Mouse (Mus musculus): ENCODE measurements around the gene Plaur. TPM values are rescaled to one million over a fixed set of nuclear protein-coding genes. Genes with fewer than 3 reads are reported as not detected.
"Not testable (repeated sequence)": the region's sequence is repeated elsewhere in the genome, so short reads cannot be mapped to it uniquely, and the experiment has no call there.

The Plaur gene
- polyA plus RNA-seq, 1 experiment from 2014 or later: 3.5 TPM

DNA sequence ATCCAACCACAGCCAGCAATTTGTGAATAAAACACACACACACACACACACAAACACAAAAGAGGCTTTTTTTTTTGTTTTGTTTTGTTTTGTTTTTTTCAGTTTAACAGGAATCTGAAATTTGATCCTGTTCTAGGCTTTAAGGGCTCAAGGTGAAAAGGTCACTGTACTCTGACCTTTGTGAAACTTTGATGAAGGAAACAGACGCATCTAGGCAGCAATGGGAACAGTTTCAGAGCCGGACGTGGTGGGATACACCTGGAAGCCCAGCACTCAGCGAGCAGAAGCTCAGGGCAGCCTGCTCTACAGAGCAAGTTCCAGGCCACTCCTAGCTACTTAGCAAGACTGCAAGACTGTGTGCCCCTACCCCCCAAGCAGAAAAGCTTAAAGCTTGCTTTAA lies 42.6 kb downstream of the Plaur start:
- Histone ChIP-seq H3K4me1 (peaks cover 44% of the 10 kb centered on the region), H3K36me3 (peaks cover 3% of the 10 kb centered on the region; the same call in 1 of the 2 replicates), H3K27me3 (peaks cover 29% of the 10 kb centered on the region), H3K27ac (no peak overlapping the region), H3K9me3 (no peaks in the 10 kb centered on the region), H3K9ac (no peak overlapping the region), H3K4me2 (replicated peaks) (peak overlapping the region; percentile 36), H3K4me3 (no peak overlapping the region)
- 11% methylated on average over 4 of the region's 4 CpGs for WGBS
- ATAC-seq (ENCODE audit: low FRiP score, low read depth): no peak

- 17% methylated on average over 15 of the region's 15 CpGs for WGBS
- ATAC-seq (ENCODE audit: low FRiP score, low read depth): no peak
- H3K27me3 ChIP-seq: peaks cover 22% of the 10 kb centered on the region
- H3K36me3 ChIP-seq: peaks cover 3% of the 10 kb centered on the region; the same call in 1 of the 2 replicates
- H3K4me3 ChIP-seq: peak overlapping the region; percentile 74
- 0 out of 2 replicates have a peak overlapping the region, but pooled peaks have one; percentile 31 for H3K9ac ChIP-seq
- peaks cover 37% of the 10 kb centered on the region for H3K4me1 ChIP-seq
- no peaks in the 10 kb centered on the region for H3K9me3 ChIP-seq
- peak overlapping the region; percentile 80 for H3K4me2 ChIP-seq (replicated peaks)
- peak overlapping the region; percentile 98; the same call in 1 of the 2 replicates for H3K27ac ChIP-seq
These were observed 43.3 kb downstream of the Plaur start for GRCm38 (mm10) chr7:24505447-24506064.

- peak overlapping the region; percentile 95 for H3K9ac ChIP-seq
- H3K9me3 ChIP-seq: no peaks in the 10 kb centered on the region
- 8% methylated on average over 3 of the region's 3 CpGs for WGBS
- ATAC-seq (ENCODE audit: low FRiP score, low read depth): no peak
- peaks cover 36% of the 10 kb centered on the region for H3K4me1 ChIP-seq
- H3K27me3 ChIP-seq: peaks cover 17% of the 10 kb centered on the region
- peak overlapping the region; percentile 80 for H3K4me2 ChIP-seq (replicated peaks)
- peak overlapping the region; percentile 74 for H3K4me3 ChIP-seq
- H3K27ac ChIP-seq: peak overlapping the region; percentile 98
- H3K36me3 ChIP-seq: peaks cover 5% of the 10 kb centered on the region; the same call in 1 of the 2 replicates
These were observed 43.8 kb downstream of the Plaur start for GRCm38 (mm10) chr7:24506065-24506459.

DNA sequence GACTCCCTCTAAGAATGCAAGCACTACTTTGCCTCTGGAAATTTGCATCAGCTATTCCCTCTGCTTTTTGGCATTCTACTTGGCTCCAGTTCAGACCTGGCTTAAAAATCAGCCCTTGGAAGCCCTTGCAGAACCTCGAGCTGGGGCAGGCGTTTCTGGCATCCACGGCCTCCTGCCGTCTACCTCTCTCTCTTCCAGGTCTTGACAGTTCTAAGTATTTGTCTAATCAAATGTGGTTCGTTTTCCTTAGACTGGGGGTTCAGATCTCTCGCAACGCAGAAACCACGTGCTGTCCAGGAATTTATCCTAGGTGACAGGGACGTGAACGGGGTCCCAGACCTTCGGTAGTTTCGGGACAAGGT lies 44.2 kb downstream of the Plaur start:
- peak overlapping the region; percentile 95 for H3K9ac ChIP-seq
- peak; percentile 7; the same call in 1 of the 2 replicates for ATAC-seq (ENCODE audit: low FRiP score, low read depth)
- 1% methylated on average over 12 of the region's 12 CpGs for WGBS

GRCm38 (mm10) chr7:24506838-24507725 lies 44.8 kb downstream of the Plaur start, which contains the start of gene Zfp428:
Gene Zfp428, plus strand, starts transcription at chr7:24507006.
- WGBS: under 1% methylated on average over 83 of the region's 84 CpGs
- peak; percentile 85 for ATAC-seq (ENCODE audit: low FRiP score, low read depth)
- peaks cover 12% of the 10 kb centered on the region for H3K36me3 ChIP-seq
- peak within 1 kb of the TSS; percentile 74 for H3K4me3 ChIP-seq
- H3K27ac ChIP-seq: peak within 1 kb of the TSS; percentile 98
- peak within 1 kb of the TSS; percentile 95 for H3K9ac ChIP-seq
- H3K4me2 ChIP-seq (replicated peaks): peak within 1 kb of the TSS; percentile 80
- peaks cover 10% of the 10 kb centered on the region; the same call in 1 of the 2 replicates for H3K27me3 ChIP-seq
- H3K9me3 ChIP-seq: no peaks in the 10 kb centered on the region
- peaks cover 36% of the 10 kb centered on the region for H3K4me1 ChIP-seq

More for the DNA sequence above, 44.2 kb downstream of the Plaur start:
- Histone ChIP-seq H3K4me2 (replicated peaks) (peak overlapping the region; percentile 80), H3K4me3 (peak overlapping the region; percentile 74), H3K27ac (peak overlapping the region; percentile 98), H3K9me3 (no peaks in the 10 kb centered on the region), H3K36me3 (peaks cover 9% of the 10 kb centered on the region), H3K4me1 (peaks cover 36% of the 10 kb centered on the region), H3K27me3 (peaks cover 13% of the 10 kb centered on the region)

- ATAC-seq (ENCODE audit: low FRiP score, low read depth): no peak
- Histone ChIP-seq H3K27me3 (peaks cover 4% of the 10 kb centered on the region; the same call in 1 of the 2 replicates), H3K9me3 (no peaks in the 10 kb centered on the region), H3K27ac (peak overlapping the region; percentile 98), H3K36me3 (peaks cover 18% of the 10 kb centered on the region), H3K9ac (peak overlapping the region; percentile 95), H3K4me3 (peak overlapping the region; percentile 74), H3K4me1 (peaks cover 36% of the 10 kb centered on the region), H3K4me2 (replicated peaks) (peak overlapping the region; percentile 80)
- 2% methylated on average over 19 of the region's 20 CpGs for WGBS
These were observed 45.4 kb downstream of the Plaur start for GRCm38 (mm10) chr7:24507726-24508114.

DNA sequence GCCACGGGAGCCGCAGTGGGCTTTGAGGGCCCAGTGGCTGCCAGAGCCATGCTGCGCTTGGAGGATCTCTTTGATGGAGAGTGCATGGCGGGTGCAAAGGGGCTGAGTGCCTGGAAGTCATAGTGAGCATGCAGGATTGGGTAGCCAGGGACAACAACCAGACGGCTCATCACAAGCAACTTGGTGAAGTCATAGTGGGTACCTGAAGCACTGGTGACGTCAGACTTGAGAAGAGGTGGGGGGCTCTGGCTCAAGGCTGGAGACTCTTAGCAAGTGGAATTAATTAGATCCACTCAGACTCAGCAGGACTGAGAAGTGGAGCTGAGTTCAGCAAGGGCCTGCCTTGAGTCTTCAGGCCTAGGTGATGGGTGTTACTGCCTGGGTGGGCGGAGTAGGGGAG lies 50.1 kb downstream of the Plaur start, which contains the start of gene AC161166.1:
AC161166.1 (minus strand) TSS at position 101 of the 400 bp plus-strand sequence.
- ATAC-seq (ENCODE audit: low FRiP score, low read depth): no peak
- H3K4me3 ChIP-seq: no peak within 1 kb of the TSS
- H3K27me3 ChIP-seq: no peaks in the 10 kb centered on the region
- no peak within 1 kb of the TSS for H3K9ac ChIP-seq
- H3K36me3 ChIP-seq: peaks cover 57% of the 10 kb centered on the region
- peaks cover 10% of the 10 kb centered on the region for H3K4me1 ChIP-seq
- no peaks in the 10 kb centered on the region for H3K9me3 ChIP-seq
- WGBS: 83% methylated on average over 7 of the region's 7 CpGs
- no peak within 1 kb of the TSS for H3K27ac ChIP-seq
- no peak within 1 kb of the TSS for H3K4me2 ChIP-seq (replicated peaks)

DNA sequence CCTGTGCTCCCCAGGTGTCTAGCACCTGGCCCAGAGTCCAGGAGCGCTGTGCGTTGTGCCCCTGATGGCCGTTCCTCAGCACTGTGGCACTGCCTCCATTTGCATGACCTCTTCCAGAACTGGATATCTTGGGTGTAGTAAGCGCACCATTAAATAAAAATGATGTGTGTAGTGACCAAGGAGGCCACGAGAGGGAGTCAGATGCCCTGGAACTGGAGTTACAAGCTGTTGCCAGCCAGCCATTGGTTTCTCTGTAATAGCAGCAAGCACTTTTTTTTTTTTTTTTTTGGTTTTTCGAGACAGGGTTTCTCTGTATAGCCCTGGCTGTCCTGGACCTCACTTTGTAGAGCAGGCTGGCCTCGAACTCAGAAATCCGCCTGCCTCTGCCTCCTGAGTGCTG lies 54.0 kb downstream of the Plaur start:
- H3K9ac ChIP-seq; H3K4me1 ChIP-seq; H3K9me3 ChIP-seq; ATAC-seq (ENCODE audit: low FRiP score, low read depth); H3K27me3 ChIP-seq; H3K27ac ChIP-seq; H3K4me3 ChIP-seq; H3K4me2 ChIP-seq (replicated peaks): not testable (repeated sequence)
- peaks cover 49% of the 10 kb centered on the region for H3K36me3 ChIP-seq
- WGBS: 70% methylated on average over 8 of the region's 8 CpGs

DNA sequence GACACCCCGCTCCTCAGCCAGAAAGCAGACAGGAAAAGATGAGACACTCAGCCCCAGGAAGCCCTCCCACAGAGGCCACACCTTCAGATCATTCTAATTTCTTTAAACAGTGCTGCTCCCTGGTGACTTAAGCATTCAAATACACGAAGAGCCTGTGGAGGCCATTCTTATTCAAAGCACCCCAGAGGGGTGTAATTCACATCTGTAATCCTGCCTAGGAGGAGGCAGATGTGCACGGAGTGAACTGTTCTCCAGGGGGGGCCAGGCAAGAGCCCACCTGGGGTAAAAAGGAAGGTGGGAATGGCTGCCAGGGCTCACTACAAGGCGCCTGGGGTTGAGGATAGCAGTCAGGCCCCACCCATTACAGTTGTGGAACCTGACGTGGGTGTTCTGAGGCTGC lies 54.8 kb downstream of the Plaur start:
- peaks cover 45% of the 10 kb centered on the region for H3K36me3 ChIP-seq
- no peaks in the 10 kb centered on the region for H3K27me3 ChIP-seq
- H3K4me2 ChIP-seq (replicated peaks): no peak overlapping the region
- WGBS: 59% methylated on average over 5 of the region's 5 CpGs
- no peak overlapping the region for H3K27ac ChIP-seq
- ATAC-seq (ENCODE audit: low FRiP score, low read depth): no peak
- no peak overlapping the region for H3K4me3 ChIP-seq
- no peak overlapping the region for H3K9ac ChIP-seq
- H3K9me3 ChIP-seq: no peaks in the 10 kb centered on the region
- H3K4me1 ChIP-seq: no peaks in the 10 kb centered on the region

- WGBS: 53% methylated on average over 6 of the region's 6 CpGs
- Histone ChIP-seq H3K9me3 (no peaks in the 10 kb centered on the region), H3K4me3 (no peak overlapping the region), H3K9ac (no peak overlapping the region), H3K4me1 (no peaks in the 10 kb centered on the region), H3K4me2 (replicated peaks) (no peak overlapping the region), H3K36me3 (peaks cover 39% of the 10 kb centered on the region), H3K27me3 (no peaks in the 10 kb centered on the region), H3K27ac (no peak overlapping the region)
- no peak for ATAC-seq (ENCODE audit: low FRiP score, low read depth)
These were observed 55.4 kb downstream of the Plaur start for GRCm38 (mm10) chr7:24517654-24518053.

DNA sequence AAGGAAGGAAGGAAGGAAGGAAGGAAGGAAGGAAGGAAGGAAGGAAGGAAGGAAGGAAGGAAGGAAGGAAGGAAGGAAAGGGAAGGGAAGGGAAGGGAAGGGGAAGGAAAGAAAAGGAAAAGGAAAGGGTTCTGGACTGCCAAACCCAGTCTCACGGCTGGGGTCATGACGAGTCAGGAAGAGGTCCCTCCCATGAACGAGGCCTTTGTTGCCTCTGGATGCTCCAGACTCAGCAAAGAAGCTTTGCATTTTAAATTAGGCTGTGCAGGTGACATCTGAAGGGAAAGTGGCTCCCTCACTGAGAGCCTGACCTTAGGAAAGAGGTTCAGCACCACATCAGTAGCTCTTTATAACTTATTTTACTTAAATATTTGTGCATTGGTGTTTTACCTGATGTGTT lies 56.8 kb downstream of the Plaur start:
- H3K9me3 ChIP-seq: no peaks in the 10 kb centered on the region
- H3K9ac ChIP-seq: no peak overlapping the region
- no peak for ATAC-seq (ENCODE audit: low FRiP score, low read depth)
- no peak overlapping the region for H3K4me3 ChIP-seq
- H3K27ac ChIP-seq: no peak overlapping the region
- peaks cover 28% of the 10 kb centered on the region for H3K36me3 ChIP-seq
- H3K4me1 ChIP-seq: no peaks in the 10 kb centered on the region
- 72% methylated on average over 3 of the region's 3 CpGs for WGBS
- H3K27me3 ChIP-seq: no peaks in the 10 kb centered on the region
- no peak overlapping the region for H3K4me2 ChIP-seq (replicated peaks)

DNA sequence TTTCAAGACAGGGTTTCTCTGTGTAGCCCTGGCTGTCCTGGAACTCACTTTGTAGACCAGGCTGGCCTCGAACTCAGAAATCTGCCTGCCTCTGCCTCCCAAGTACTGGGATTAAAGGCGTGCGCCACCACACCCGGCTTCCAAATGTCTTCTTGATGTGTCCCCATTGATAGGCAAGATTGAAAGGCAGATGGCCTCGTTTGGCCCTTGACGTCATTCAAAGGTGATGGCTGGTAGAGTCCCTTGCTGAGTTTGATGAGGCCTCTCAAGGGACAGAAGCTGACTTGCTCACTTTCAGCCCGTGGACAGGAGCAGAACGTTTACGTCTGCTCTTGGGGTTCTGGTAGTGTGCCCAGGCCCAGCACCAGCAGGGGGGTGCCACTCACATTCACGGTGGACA lies 57.8 kb downstream of the Plaur start:
- not testable (repeated sequence) for H3K9ac ChIP-seq; ATAC-seq (ENCODE audit: low FRiP score, low read depth); H3K4me3 ChIP-seq; H3K27ac ChIP-seq; H3K27me3 ChIP-seq; H3K9me3 ChIP-seq; H3K4me2 ChIP-seq (replicated peaks); H3K4me1 ChIP-seq
- H3K36me3 ChIP-seq: peaks cover 19% of the 10 kb centered on the region
- WGBS: 88% methylated on average over 10 of the region's 10 CpGs

Data from limb, embryonic 13.5 days (tissue).